Mouse (Mus musculus): ENCODE results near the gene Abcg5. TPM values are rescaled to one million over a fixed set of nuclear protein-coding genes. Genes with fewer than 3 reads are reported as not detected.

The Abcg5 gene
- polyA plus RNA-seq, 1 experiment from 2014 or later = 6.6 TPM

DNA sequence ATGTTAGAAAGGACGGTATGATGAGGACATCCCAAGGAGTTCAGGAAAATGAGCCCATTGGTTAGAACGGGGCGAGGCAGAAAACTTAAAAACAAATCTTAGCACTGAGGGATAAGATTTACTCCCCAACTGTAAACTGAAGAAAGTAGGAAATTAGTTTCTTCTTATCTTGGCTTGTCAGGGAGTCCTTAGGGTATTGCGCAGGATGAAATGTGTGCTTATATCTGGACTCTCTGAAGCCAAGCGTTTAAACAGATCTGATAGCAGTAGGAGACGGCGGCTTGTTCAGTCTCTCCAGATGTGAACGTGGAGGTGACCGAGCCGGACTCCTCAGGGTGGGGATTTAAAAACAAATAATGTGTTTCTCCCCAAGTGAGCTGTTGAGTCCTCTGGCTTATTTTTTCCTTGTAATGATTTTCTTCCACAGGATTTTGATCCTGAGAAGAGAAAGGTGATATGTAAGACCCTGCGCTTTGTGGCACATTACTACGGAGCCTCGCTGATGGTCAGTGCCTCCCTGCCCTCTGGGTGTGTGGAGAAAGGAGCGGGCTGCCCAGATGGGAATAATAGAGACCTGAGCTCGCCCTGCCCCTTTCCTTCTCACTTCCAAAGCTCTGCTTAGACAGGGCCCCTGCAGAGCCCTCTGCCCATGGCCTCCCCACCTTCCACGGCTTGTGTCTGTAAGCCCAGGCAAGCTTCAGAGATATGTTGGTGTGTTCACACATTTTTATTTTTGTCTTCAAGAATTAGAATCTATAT lies 38.3 kb downstream of the Abcg5 start:
- Histone ChIP-seq H3K27me3 (ENCODE audit: control insufficient read depth, insufficient read depth, low read length) (no peaks in the 10 kb centered on the region), H3K9ac (ENCODE audit: low read depth, low read length) (no peak overlapping the region; the same call in 1 of the 2 replicates), H3K36me3 (ENCODE audit: control insufficient read depth, insufficient read depth, low read length) (no peaks in the 10 kb centered on the region), H3K9me3 (ENCODE audit: control insufficient read depth, low read length) (no peaks in the 10 kb centered on the region), H3K4me3 (ENCODE audit: low read length) (no peak overlapping the region), H3K4me2 (replicated peaks; ENCODE audit: low read depth, low read length) (no peak overlapping the region), H3K4me1 (ENCODE audit: control insufficient read depth, insufficient read depth, low read length) (peaks cover 19% of the 10 kb centered on the region; the same call in 1 of the 2 replicates), H3K27ac (ENCODE audit: low read depth, low read length) (no peak overlapping the region)
- 45% methylated on average over 16 of the region's 16 CpGs for WGBS
- no peak; the same call in 1 of the 2 replicates for ATAC-seq (ENCODE audit: low FRiP score, low TSS enrichment)

DNA sequence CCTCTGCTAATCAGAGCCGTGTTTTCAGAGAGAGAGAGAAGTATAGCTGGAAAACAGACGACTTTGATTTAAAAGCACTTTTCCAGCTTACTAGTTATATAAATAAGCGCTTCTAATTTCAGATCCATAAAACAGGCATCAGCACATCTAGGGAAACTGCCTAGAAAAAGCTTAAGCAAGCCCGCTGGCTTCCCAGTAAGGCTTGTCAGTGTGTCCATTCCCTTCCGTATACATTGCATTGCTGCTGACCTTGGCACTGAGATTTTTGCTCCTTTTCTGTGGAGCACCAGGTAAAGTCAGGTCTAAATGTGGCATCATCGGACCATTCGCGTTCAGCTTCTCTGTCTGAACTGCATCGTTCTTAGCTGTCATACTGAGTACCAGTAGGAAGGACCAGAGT lies 40.5 kb downstream of the Abcg5 start:
- 76% methylated on average over 9 of the region's 9 CpGs for WGBS
- no peaks in the 10 kb centered on the region for H3K36me3 ChIP-seq (ENCODE audit: control insufficient read depth, insufficient read depth, low read length)
- ATAC-seq (ENCODE audit: low FRiP score, low TSS enrichment) = no peak
- no peaks in the 10 kb centered on the region for H3K27me3 ChIP-seq (ENCODE audit: control insufficient read depth, insufficient read depth, low read length)
- no peak overlapping the region for H3K9ac ChIP-seq (ENCODE audit: low read depth, low read length)
- H3K4me3 ChIP-seq (ENCODE audit: low read length) = no peak overlapping the region
- H3K4me1 ChIP-seq (ENCODE audit: control insufficient read depth, insufficient read depth, low read length) = peaks cover 19% of the 10 kb centered on the region; the same call in 1 of the 2 replicates
- no peak overlapping the region for H3K27ac ChIP-seq (ENCODE audit: low read depth, low read length)
- H3K4me2 ChIP-seq (replicated peaks; ENCODE audit: low read depth, low read length) = no peak overlapping the region
- no peaks in the 10 kb centered on the region for H3K9me3 ChIP-seq (ENCODE audit: control insufficient read depth, low read length)

DNA sequence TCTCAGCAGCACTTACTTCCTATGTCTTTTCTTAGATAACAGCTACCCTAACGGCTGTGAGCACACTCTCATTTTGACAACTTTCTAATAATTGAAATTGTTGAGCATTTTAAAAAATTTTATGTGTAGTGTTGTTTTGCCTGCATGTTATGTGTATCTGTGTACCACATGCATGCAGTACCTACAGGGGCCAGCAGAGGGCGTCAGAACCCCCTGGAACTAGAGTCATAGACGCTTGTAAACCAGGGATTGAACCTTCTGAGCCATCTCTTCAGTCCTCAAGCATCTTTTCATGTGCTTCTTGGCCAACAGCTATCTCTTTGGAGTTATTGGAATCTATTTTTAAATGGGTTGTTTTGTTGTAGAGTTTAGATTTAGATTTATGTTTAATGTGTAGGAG lies 40.9 kb downstream of the Abcg5 start:
- no peak for ATAC-seq (ENCODE audit: low FRiP score, low TSS enrichment)
- 32% methylated on average over 3 of the region's 3 CpGs for WGBS
- Histone ChIP-seq H3K4me1 (ENCODE audit: control insufficient read depth, insufficient read depth, low read length) (peaks cover 19% of the 10 kb centered on the region; the same call in 1 of the 2 replicates), H3K9ac (ENCODE audit: low read depth, low read length) (no peak overlapping the region), H3K4me2 (replicated peaks; ENCODE audit: low read depth, low read length) (no peak overlapping the region), H3K9me3 (ENCODE audit: control insufficient read depth, low read length) (no peaks in the 10 kb centered on the region), H3K27ac (ENCODE audit: low read depth, low read length) (no peak overlapping the region), H3K27me3 (ENCODE audit: control insufficient read depth, insufficient read depth, low read length) (no peaks in the 10 kb centered on the region), H3K36me3 (ENCODE audit: control insufficient read depth, insufficient read depth, low read length) (no peaks in the 10 kb centered on the region), H3K4me3 (ENCODE audit: low read length) (no peak overlapping the region)

DNA sequence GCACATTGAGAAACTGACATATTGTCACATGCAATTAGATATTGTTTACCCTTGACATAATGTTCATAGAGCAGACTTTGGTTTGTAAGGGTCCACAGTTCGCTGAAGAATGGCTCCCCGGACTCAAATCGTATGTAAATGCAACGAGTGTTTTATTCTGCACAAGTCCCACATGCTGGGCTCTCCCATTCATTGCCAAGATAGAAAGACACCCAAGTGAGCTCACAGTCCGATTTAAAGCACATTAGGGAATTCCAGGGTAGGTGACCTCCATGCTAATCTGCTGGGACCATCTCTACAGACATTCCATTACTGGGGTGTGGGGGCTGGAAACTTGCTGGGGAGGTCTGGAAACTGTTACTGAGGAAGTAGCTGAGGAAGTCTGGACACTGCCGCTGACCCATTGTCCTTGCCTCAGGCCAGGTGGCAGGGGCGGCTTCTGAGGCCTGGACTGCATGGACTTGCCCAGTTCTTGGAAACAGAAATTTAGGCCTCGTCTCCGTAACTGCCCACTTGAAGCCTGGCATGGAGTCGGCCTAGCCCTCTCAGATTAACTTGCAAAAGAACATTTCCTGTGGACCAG lies 42.9 kb downstream of the Abcg5 start:
- no peak overlapping the region for H3K27ac ChIP-seq (ENCODE audit: low read depth, low read length)
- H3K9me3 ChIP-seq (ENCODE audit: control insufficient read depth, low read length) = no peaks in the 10 kb centered on the region
- no peak overlapping the region for H3K4me2 ChIP-seq (replicated peaks; ENCODE audit: low read depth, low read length)
- no peak for ATAC-seq (ENCODE audit: low FRiP score, low TSS enrichment)
- H3K36me3 ChIP-seq (ENCODE audit: control insufficient read depth, insufficient read depth, low read length) = no peaks in the 10 kb centered on the region
- peaks cover 6% of the 10 kb centered on the region; the same call in 1 of the 2 replicates for H3K4me1 ChIP-seq (ENCODE audit: control insufficient read depth, insufficient read depth, low read length)
- no peak overlapping the region for H3K4me3 ChIP-seq (ENCODE audit: low read length)
- H3K9ac ChIP-seq (ENCODE audit: low read depth, low read length) = no peak overlapping the region
- H3K27me3 ChIP-seq (ENCODE audit: control insufficient read depth, insufficient read depth, low read length) = no peaks in the 10 kb centered on the region
- WGBS = 81% methylated on average over 10 of the region's 10 CpGs

DNA sequence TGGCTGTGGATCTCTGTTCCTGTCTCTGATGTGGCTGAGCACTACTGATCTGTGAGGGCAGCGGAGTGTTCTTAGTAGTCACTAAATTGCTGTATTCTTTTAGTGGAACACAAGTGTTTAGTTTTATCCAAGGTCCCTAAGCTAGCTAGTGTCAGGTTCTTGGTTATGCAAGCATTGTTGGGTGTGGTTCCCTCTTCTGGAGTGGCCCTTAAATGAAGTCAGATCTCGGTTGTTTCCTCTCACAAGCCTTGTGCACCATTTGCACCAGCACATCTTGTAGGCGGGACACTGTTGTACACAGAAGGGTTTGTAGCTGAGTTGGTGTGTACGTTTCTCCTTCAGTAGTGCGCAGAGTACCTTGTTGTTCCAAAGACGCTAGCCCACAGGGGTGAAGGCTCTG lies 44.8 kb downstream of the Abcg5 start:
- no peak overlapping the region for H3K27ac ChIP-seq (ENCODE audit: low read depth, low read length)
- H3K4me3 ChIP-seq (ENCODE audit: low read length) = no peak overlapping the region
- H3K4me2 ChIP-seq (replicated peaks; ENCODE audit: low read depth, low read length) = no peak overlapping the region
- H3K27me3 ChIP-seq (ENCODE audit: control insufficient read depth, insufficient read depth, low read length) = no peaks in the 10 kb centered on the region
- ATAC-seq (ENCODE audit: low FRiP score, low TSS enrichment) = no peak
- 0 out of 2 replicates have a peak, but pooled peaks cover 2% of the 10 kb centered on the region for H3K4me1 ChIP-seq (ENCODE audit: control insufficient read depth, insufficient read depth, low read length)
- H3K9ac ChIP-seq (ENCODE audit: low read depth, low read length) = no peak overlapping the region
- no peaks in the 10 kb centered on the region for H3K9me3 ChIP-seq (ENCODE audit: control insufficient read depth, low read length)
- 94% methylated on average over 6 of the region's 6 CpGs for WGBS
- H3K36me3 ChIP-seq (ENCODE audit: control insufficient read depth, insufficient read depth, low read length) = no peaks in the 10 kb centered on the region

DNA sequence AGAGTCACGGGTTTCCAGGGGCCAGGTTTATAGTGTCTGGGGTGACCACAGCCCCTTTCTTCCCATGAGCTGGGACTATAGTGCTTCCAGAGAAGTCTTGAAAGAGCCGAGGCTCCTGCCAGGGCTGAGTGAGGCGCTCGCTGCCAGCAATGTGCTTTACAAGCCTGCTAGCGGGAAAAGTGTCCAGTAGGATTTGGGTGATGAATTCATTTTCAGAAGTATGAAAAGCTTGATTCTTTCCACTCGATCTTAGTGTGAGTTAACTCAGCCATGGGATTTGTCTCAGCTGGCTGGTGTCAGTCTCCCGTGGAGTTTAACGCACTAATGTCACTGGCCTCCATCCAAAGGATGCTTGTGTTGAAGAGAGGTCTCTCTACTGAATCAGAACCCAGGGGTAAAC lies 46.5 kb downstream of the Abcg5 start:
- Histone ChIP-seq H3K9ac (ENCODE audit: low read depth, low read length) (no peak overlapping the region), H3K4me2 (replicated peaks; ENCODE audit: low read depth, low read length) (no peak overlapping the region), H3K9me3 (ENCODE audit: control insufficient read depth, low read length) (no peaks in the 10 kb centered on the region), H3K4me1 (ENCODE audit: control insufficient read depth, insufficient read depth, low read length) (no peaks in the 10 kb centered on the region), H3K27me3 (ENCODE audit: control insufficient read depth, insufficient read depth, low read length) (no peaks in the 10 kb centered on the region), H3K4me3 (ENCODE audit: low read length) (no peak overlapping the region), H3K27ac (ENCODE audit: low read depth, low read length) (no peak overlapping the region), H3K36me3 (ENCODE audit: control insufficient read depth, insufficient read depth, low read length) (no peaks in the 10 kb centered on the region; the same call in 1 of the 2 replicates)
- WGBS = 64% methylated on average over 8 of the region's 8 CpGs
- no peak for ATAC-seq (ENCODE audit: low FRiP score, low TSS enrichment)

DNA sequence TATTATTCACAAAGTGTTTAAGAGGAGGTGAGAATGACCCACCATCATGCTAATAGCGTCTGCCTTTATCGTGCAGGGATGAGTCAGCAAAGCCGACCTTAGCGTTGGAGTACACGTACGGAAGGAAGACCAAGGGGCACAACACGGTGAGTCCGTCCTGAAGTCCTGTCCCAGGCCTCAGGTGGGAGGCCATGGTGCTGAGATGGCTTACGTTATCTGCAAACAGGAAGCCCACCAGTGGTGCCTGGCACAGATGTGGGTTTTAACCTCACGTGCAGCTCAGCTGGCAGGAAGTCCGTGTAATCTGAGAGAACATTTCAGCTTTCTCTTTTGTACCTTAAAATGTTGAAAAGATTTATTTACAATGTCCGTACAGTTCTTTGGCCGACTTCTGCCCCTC lies 49.4 kb downstream of the Abcg5 start:
- no peaks in the 10 kb centered on the region for H3K4me1 ChIP-seq (ENCODE audit: control insufficient read depth, insufficient read depth, low read length)
- no peak overlapping the region for H3K9ac ChIP-seq (ENCODE audit: low read depth, low read length)
- no peaks in the 10 kb centered on the region for H3K9me3 ChIP-seq (ENCODE audit: control insufficient read depth, low read length)
- ATAC-seq (ENCODE audit: low FRiP score, low TSS enrichment) = no peak
- H3K27ac ChIP-seq (ENCODE audit: low read depth, low read length) = no peak overlapping the region
- no peak overlapping the region for H3K4me3 ChIP-seq (ENCODE audit: low read length)
- H3K27me3 ChIP-seq (ENCODE audit: control insufficient read depth, insufficient read depth, low read length) = no peaks in the 10 kb centered on the region
- WGBS = 82% methylated on average over 13 of the region's 13 CpGs
- no peak overlapping the region for H3K4me2 ChIP-seq (replicated peaks; ENCODE audit: low read depth, low read length)
- H3K36me3 ChIP-seq (ENCODE audit: control insufficient read depth, insufficient read depth, low read length) = no peaks in the 10 kb centered on the region; the same call in 1 of the 2 replicates

DNA sequence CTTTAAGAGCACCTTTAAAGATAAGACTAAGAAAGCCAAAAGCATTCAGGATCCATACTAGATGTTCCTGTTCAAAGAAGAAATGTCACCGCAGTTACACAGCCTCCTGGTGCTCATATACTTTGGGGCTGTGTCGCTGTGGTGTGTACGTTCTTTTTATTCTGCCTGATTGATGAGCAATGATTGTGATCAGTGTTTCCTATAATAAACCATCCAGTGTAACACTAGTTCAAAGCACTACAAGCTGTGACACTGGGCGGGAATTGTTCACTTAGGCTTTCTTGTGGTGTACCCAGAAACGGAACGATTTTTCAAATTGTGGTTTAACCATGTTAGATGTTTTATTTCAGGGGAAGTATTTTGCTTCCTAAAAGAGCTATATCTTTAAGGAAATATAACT lies 51.0 kb downstream of the Abcg5 start:
- WGBS = 86% methylated on average over 6 of the region's 6 CpGs
- Histone ChIP-seq H3K27me3 (ENCODE audit: control insufficient read depth, insufficient read depth, low read length) (no peaks in the 10 kb centered on the region), H3K9ac (ENCODE audit: low read depth, low read length) (no peak overlapping the region), H3K4me3 (ENCODE audit: low read length) (no peak overlapping the region), H3K36me3 (ENCODE audit: control insufficient read depth, insufficient read depth, low read length) (no peaks in the 10 kb centered on the region; the same call in 1 of the 2 replicates), H3K4me1 (ENCODE audit: control insufficient read depth, insufficient read depth, low read length) (no peaks in the 10 kb centered on the region), H3K27ac (ENCODE audit: low read depth, low read length) (no peak overlapping the region), H3K9me3 (ENCODE audit: control insufficient read depth, low read length) (no peaks in the 10 kb centered on the region), H3K4me2 (replicated peaks; ENCODE audit: low read depth, low read length) (no peak overlapping the region)
- ATAC-seq (ENCODE audit: low FRiP score, low TSS enrichment) = no peak

DNA sequence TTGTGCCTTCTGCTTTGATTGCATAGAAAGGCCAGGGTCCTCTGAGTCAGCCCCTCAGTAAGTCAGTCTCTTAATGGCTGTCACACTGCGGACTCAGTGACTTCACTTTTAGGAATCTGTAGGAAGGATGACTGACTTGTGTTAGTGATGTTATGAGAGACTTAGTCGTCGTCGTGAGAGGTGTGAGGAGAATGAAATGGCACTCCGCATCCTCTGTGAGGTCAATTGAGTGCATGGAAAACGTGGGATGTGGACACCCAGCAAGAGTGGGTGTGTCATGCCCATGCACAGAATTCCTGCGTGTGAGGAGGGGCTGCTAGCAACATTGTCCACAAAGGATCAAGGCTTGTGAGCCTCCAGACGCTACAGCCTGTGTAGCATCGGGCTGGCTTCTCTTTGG lies 54.2 kb downstream of the Abcg5 start:
- H3K27ac ChIP-seq (ENCODE audit: low read depth, low read length) = no peak overlapping the region
- no peaks in the 10 kb centered on the region for H3K9me3 ChIP-seq (ENCODE audit: control insufficient read depth, low read length)
- no peaks in the 10 kb centered on the region for H3K27me3 ChIP-seq (ENCODE audit: control insufficient read depth, insufficient read depth, low read length)
- H3K36me3 ChIP-seq (ENCODE audit: control insufficient read depth, insufficient read depth, low read length) = no peaks in the 10 kb centered on the region; the same call in 1 of the 2 replicates
- H3K4me1 ChIP-seq (ENCODE audit: control insufficient read depth, insufficient read depth, low read length) = no peaks in the 10 kb centered on the region
- no peak overlapping the region for H3K4me3 ChIP-seq (ENCODE audit: low read length)
- WGBS = 83% methylated on average over 9 of the region's 9 CpGs
- no peak overlapping the region for H3K4me2 ChIP-seq (replicated peaks; ENCODE audit: low read depth, low read length)
- no peak for ATAC-seq (ENCODE audit: low FRiP score, low TSS enrichment)
- no peak overlapping the region for H3K9ac ChIP-seq (ENCODE audit: low read depth, low read length)

All from kidney, embryonic 14.5 days (tissue).